Mouse (Mus musculus) left cerebral cortex, adult 8-10 months (tissue): ENCODE results near the gene Fgfr2. TPM values are rescaled to one million over a fixed set of nuclear protein-coding genes. Genes with fewer than 3 reads are reported as not detected.

ENCODE experiments used
- DNase-seq, 2 experiments: peaks; one replicate each; pipeline ENCODE4 v3.0.0; 2022; ENCODE audit warnings: low spot score in 2 of 2
- total RNA-seq, 4 experiments: library from RNA; stranded (reverse); gene quantifications; 2 replicates each; pipeline ENCODE4 v1.2.4; 2022

Fgfr2 gene
- total RNA-seq, 4 experiments from 2014 or later: 50.6 to 73.1 (median 64.8) TPM

DNA sequence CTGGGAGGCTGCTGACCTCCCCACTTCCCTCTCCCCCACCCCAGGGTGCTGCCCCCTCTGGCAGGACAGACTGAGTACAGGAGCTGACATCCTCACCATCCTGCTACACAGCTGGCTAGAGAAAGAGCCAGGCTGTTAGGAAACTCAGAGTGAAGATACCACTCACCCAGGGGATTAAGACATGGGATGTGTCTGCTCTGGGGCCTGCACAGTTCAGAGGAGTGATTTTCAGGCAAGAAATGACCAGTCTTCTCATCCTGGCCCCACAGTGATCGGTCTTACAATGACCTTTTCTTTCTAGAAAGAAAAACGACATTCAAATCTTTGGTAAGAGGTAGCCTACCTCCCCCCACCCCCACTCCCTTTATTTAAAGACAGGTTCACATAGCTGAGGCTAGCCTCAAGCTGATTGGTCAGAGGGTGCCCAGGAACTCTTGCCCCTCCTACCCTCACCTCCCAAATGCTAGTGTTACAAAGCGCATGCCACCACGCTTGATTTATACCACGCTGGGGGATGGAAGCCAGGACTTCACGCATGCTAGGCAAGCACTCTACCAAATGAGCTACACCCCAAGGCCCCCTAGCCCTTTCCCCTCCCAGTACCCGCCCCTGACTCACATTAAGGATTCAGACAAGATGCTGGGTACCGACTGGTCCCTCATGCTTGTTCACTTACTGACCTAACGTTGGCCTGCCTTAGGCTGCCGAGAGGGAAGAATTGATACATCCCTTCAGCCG is 2845.0 kb downstream of the Fgfr2 start:
- no peak for DNase-seq

GRCm38 (mm10) chr7:130273265-130273664 is 2849.9 kb downstream of the Fgfr2 start:
- DNase-seq: peak in 1 of 2 experiments; percentile 68

DNA sequence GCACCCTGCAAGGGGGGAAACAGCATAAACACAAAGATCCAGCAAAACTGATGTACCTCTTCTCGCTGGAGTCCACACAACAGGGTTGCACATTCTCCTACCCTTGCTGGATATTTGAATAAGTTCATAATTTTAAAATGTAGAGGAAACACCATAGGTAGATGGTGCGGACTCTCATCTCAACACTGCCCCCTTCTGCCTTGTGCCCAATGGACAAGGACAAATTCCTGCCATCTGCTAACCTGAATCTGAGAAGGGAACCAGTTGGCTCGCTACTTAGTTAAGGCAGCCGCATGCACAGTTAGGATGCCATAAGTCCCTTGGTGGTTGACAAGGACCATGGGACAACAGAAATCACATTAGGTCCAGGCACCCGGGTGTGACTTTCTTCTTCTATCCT is 2852.3 kb downstream of the Fgfr2 start:
- DNase-seq: no peak

DNA sequence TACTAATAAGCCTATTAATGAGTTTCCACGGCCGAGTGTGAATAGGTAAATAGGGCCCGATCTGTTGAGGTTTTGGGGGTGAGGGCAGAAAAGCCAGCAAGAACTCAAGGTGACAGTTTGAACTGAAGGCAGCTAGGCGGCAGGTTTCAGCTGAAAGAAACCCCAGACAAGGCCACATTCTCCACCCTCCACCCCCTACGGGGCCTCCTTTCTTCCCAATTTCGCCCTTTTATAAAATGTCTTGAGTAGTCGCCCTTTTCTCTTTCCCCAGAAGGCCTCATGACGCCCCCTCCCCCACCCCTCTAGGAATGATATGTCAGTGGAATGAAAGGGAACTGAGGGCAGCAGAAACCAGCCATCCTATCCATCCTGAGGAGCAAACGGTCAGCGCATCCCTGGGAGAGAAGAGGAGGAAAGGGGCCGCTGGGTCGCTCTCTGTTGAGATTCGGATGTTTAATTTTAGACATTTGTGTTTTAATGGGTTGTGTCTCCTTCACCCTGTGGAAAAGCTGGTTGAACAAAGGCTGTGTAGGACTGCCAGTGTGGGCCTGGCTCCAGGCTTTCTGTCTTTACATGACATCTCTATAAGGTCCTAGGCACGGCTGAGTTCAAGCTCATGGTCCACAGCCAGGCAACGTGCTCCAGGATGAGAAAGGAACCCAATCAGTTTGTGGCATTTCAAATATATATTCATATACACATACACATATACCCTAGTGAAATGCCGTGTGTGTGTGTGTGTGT is 2853.9 kb downstream of the Fgfr2 start:
- no peak for DNase-seq

- no peak for DNase-seq
Observed at GRCm38 (mm10) chr7:130267099-130267498, 2856.1 kb downstream of the Fgfr2 start.

GRCm38 (mm10) chr7:130266166-130266490 is 2857.0 kb downstream of the Fgfr2 start:
- DNase-seq: peak in 1 of 2 experiments; percentile 33

- peak; percentile 33 to 57 for DNase-seq
Observed at GRCm38 (mm10) chr7:130265319-130266165, 2857.6 kb downstream of the Fgfr2 start.

DNA sequence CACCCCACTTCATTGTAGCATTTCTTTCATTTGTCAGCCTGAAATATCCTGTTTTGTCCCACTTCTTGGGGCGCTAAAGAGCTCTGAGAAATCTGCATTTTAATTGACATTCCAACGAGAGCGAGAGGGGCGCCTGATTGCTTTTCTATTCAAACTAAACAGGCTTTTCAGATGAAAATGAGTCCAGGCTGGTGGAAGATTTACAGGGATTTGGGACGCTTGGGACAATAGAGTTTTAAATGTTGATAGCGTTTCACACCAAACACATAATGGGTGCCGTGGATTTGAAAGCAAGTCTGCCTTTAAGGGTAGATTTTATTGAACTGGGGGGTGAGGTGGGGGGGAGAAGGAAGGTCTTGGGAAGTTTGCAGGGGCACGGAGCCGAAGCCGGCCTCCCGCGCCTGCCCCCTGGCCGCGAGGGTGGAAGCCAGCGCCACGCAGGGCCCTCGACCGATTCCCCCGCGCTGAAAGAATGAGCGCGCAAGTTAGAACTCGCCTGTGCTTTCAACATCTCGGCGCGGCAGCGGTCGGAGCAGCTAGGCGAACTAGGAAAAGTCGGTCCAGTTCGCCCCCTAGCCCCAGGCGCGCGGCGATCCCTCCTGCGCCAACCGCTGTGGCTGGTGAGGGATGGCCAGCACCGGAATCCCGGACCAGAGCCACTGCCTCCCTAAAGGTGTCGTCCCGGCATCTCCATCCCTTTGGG is 2858.4 kb downstream of the Fgfr2 start:
- peak; percentile 14 to 44 for DNase-seq

DNA sequence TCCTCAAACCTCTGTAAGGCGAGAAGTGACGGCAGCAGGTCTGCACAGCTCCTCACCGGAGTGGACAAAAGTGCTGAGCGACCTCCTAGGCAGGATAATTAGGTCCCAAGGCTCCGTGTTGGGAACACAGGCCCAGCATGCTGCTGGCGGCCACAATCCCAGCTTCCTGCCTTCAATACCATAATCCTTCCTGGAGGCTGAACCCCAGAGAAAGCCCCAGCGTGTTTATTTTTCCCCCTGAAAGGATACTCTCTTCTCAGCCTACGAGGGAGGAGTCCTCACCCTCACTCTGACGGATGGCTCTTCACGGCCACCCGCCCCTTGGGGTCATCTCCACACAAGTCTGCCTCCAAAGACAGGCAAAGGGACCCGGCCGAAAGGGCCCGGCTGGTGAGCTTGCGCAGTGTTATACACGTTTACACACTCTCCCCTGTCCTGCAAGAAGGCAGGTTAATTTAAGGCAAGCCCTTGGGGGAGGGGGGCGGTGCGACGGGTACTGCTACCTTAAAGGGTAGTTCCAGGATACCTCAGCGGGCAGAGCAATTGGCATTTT is 2859.3 kb downstream of the Fgfr2 start:
- no peak for DNase-seq

DNA sequence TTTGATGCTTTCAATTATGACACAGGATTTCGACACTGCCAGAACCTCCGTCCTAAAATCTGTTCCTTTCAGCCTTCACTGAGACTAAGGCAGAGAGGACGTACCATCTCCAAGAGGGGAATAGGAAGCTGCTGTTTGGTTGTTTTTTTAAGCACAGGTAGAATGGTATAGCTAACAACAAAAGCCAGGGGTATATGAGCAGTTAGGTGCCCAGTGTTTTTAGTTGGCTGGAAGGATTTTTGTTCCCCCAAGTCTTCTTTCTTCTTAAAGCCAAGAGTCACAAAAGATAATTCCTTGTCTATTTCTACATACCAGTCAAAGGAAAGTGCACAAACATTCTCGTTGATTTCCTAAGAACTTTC is 2859.9 kb downstream of the Fgfr2 start:
- DNase-seq: no peak

DNA sequence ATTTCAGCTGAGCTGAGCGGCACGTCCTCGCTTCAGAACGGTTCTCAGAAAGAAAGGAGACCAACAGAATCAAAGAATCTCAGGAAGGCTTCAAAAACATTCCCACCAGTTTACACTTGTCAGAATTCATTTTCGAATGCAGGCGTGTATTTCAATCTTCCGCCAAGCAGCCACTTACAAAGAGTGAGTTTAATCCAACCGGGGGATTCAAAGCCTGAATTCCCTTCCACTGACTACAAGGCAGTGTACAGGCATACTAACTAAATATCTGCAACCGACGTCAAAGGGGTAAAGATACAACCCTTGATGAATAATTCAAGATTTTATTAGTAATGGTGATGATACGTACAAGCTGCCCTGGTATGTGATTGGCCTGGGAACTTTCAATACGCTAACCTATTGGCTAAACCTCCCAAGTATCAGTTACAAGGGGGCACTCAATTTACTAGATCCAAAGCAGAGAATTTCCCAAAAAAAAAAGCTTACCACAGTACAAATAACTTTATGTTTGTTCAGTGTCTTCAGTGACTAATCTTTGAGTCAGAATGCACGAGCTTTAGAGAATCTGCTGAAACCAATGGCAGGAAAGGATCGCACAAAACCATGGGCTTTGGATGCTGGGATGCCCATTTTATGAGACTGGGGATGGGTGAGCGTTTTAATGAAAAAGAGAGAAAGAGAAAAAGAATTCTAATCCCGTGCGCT is 2860.5 kb downstream of the Fgfr2 start:
- DNase-seq: no peak

DNA sequence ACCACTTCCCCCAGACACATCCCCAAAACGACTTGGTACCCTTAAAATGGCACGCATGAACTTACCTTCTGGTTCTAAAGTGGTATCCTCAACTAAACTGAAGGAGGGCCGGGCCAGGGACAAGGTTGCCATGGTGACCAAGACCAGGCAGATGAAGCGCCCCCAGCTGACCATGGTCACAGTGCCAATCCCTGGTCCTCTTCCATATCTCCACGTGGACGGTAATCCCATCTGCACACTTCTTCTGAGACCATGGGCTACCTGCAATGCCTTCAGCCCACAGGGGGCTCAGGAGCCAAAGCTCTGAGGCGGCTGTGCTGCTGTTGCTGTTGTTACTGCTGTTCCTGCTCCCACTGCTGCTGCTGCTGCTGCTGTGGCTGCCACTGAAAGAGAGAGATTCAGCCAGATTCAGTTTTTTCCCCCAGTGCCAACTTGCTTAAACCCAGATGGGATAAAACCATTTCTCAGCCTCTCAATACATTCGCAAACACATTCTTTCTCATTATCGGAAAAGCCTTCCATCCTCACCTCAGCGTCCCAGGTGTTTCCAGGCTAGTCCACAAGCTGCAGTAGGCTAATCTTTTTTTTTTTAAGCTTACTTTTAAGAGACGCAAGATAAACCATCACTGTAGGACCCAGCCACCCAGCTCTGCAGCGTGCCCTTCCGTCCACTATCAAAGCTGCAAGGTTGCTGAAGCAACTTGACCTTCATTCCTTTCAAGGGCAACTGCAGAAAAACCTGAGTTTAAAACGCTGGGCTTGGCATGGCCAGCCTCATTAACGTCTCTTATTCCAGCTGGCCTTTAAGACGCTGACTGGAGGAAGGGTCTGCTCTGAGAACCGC is 2861.2 kb downstream of the Fgfr2 start:
- DNase-seq: no peak

DNA sequence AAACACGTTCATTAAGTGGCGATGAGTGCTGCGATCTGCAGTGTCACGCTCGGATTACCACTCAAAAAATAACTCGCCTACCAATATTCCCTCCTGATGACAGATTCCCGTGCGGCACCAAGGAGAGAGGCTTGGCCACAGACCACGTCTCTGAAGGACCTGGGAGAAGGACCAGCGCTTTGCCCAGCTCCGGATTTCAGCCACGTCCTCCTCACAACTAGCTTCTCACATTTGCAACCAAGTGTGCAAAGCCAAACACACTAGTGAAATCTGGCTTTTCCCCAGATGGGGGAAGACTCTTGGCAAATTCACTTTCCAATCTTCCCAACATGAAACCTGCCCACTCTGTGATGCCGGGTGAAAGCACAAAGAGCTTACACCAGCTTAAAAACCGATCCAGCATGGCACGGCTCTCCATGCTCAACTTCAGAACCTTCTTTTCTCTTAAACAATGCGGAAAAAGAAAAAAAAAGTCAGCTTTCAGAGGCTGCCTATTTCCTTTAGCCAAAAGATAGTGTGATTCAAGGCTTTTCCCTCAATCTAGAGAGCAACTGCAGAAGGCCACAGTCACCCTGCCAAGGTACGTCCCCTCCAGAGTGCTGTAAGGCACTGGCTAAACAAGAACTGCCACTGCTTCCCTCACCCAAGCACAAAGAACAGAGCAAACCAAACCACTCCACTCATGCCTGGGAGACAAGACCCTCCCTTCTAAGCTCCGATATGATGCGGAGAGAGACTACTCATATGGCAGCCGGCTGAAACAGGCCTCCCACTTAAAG is 2862.1 kb downstream of the Fgfr2 start:
- no peak for DNase-seq

DNA sequence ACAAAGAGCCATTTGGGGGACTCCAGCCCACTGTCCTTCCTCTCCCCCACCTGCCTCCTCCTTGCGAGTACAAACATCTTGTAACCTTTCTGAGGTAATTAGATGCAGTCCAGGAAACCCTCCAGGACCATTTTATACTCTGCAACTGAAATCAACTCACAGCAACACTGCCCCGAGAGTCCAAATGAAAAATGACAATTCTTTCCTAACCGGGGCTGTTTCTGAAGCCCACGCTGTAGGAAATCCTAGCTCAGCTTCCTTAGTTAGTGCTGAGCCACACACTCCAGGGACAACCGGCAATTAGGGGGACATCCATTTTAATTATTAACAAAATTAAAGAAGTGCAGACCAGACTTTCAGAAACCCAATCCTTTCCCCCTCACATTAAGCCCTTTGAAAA is 2863.1 kb downstream of the Fgfr2 start:
- DNase-seq: no peak

DNA sequence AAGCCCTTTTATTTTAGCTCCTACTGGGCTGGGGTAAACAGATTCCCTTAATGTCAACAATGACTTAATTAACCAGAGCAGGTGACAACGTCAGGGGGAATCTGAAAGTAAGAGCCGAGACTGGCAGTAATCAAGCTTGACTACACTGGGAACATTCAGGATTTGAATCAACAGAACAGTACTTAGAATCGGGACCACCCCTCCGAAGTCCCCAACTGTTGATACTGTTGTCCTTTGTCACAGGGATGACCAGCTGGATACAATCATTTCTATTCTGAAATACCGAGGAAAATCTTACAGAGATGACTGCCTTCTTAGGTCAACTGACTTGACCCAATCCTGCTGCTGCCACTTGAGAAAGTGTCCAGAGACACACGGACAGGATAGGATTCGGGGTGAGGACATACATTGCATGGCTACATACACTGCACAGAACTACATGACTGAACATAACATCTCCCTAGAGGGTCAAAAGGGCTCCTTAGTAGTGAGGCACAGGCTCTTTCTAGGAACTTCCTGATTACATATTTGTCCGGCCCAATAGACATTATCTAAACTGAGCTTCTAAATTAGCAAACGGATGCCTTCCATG is 2864.3 kb downstream of the Fgfr2 start:
- no peak for DNase-seq

DNA sequence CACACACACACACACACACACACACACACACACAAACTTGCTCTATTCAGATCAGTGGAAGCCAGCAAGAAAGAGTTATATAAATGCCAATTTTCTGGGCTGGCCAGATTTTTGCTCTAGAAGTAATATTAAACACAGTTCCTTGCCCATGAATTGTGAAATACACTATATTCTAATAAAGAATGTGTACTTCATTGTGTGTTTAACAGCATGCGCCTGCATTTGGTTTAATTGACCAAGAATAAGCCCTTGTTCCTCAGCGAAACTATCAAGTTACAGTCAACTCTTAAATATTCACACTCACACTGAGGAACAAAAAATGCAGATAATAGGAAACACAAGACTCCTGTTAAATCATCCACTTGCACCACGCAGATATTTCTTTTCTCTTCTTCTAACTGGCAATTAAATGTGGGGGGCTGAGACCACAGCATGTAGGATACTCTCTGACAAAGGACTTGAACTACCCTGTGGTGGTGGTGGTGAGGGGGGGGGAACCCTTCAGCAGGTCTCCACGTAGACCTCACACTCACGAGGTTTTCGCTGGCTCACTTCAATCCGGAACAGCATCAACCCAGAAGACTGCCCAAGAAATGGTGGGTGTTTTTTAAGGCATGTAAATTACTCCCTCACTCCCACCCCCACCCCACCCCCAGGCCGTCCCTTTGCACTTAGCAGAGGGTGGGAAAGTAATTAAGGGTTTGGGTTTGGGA is 2865.0 kb downstream of the Fgfr2 start:
- no peak for DNase-seq

DNA sequence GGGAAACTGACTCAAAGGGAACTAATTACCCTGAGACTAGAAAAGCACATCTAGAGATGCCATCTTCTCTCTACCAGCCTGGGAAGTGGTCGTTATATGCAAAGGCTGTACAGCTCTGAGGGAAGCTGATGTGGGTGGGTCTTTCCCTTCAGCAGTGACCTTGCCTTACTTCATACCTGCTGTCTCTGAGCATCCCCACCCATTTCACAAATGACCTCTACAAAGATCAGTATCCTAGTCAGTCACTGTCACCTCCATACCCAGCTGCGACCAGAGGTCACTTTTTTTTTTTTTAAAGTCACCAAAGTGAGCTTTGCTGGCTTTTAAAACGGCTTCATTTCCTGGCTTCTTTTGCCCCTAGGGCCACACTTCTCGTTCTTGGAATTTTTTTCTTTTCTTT is 2869.9 kb downstream of the Fgfr2 start:
- no peak for DNase-seq
